Mouse (Mus musculus) lung, adult 2 months (tissue): ENCODE data around the gene Rab29.

ENCODE experiments used
- CTCF ChIP-seq: fragments of 200-500 bp; IDR thresholded peaks from 2 replicates; pipeline ENCODE4 v1.5.1; 2011; ENCODE audit warnings: mild to moderate bottlenecking, low read length, control low read depth; ENCODE audit not compliant: insufficient read depth
- POLR2A ChIP-seq: fragments of 200-500 bp; IDR thresholded peaks from 2 replicates; pipeline ENCODE4 v1.6.1; 2011; ENCODE audit warnings: low read depth, mild to moderate bottlenecking, control low read depth, low read length, borderline replicate concordance; ENCODE audit errors: extremely low read depth

DNA sequence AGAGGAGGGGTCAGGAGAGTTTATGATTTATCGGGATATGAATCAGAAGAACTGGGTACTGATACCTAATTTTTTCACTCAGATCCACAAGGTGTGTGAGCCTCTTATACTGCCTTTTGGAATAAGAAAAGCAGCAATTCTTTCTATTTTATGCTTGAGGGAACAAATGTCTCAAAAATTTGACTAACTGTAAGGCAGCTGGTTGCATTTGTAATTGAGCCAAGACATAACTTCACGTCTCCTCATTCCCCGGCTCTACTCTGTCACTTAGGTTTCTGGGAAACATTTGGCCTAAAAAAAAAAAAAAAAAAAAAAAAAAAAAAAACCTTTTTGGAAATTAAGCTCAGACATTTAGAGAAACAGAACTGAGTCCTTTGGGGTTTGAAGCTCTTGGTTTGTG, 19.6 kb downstream of the Rab29 start:
- no peak for TF ChIP-seq POLR2A
- TF ChIP-seq CTCF, result no peak
